Mouse (Mus musculus) G1E (cell line): ENCODE measurements around the gene Adamts10. TPM values are rescaled to one million over a fixed set of nuclear protein-coding genes. Genes with fewer than 3 reads are reported as not detected.

Source experiments
- ATAC-seq: 2 replicates; pipeline ENCODE4 v1.8.0; 2016; ENCODE audit warnings: mild to moderate bottlenecking; ENCODE audit not compliant: insufficient number of reproducible peaks, poor library complexity, low FRiP score, severe bottlenecking; ENCODE audit errors: extremely low read depth
- DNase-seq: peaks from one replicate; pipeline ENCODE4 v3.0.0; 2012; ENCODE audit warnings: low spot score
- H3K27me3 ChIP-seq: 2 replicates; pipeline ENCODE4 v1.6.1; 2012; ENCODE audit warnings: mild to moderate bottlenecking, low read length, inconsistent platforms; ENCODE audit not compliant: insufficient read depth
- H3K36me3 ChIP-seq: replicated peaks from 2 replicates; pipeline ENCODE3; 2012; ENCODE audit warnings: mild to moderate bottlenecking, inconsistent platforms
- H3K4me1 ChIP-seq: 2 replicates; pipeline ENCODE4 v1.6.1; 2012; ENCODE audit warnings: low read depth, low read length, inconsistent platforms, mixed read lengths; ENCODE audit not compliant: insufficient read depth
- H3K4me3 ChIP-seq: 2 replicates; pipeline ENCODE4 v1.5.1; 2012; ENCODE audit warnings: low read depth, mild to moderate bottlenecking, inconsistent platforms, low read length, moderate library complexity, mixed read lengths
- H3K9me3 ChIP-seq: replicated peaks from 2 replicates; pipeline ENCODE4 v1.6.1; 2012; ENCODE audit warnings: inconsistent platforms
- CTCF ChIP-seq: IDR thresholded peaks from 2 replicates; pipeline ENCODE4 v1.5.1; 2012; ENCODE audit warnings: low read depth, low read length, inconsistent platforms, mixed read lengths
- GATA1 ChIP-seq: IDR thresholded peaks from 2 replicates; pipeline ENCODE4 v1.6.1; 2012; ENCODE audit warnings: borderline replicate concordance, low read length, inconsistent platforms, mixed read lengths
- GATA2 ChIP-seq: IDR thresholded peaks from 2 replicates; pipeline ENCODE4 v1.6.1; 2012; ENCODE audit warnings: low read depth, low read length, inconsistent platforms, borderline replicate concordance
- POLR2AphosphoS5 ChIP-seq: IDR thresholded peaks from 2 replicates; pipeline ENCODE4 v1.6.1; 2012; ENCODE audit warnings: low read depth, low read length, inconsistent platforms; ENCODE audit not compliant: insufficient replicate concordance
- TAL1 ChIP-seq: conservative IDR thresholded peaks from 2 replicates; pipeline ENCODE4 v1.6.1; 2012; ENCODE audit warnings: low read depth, low read length, inconsistent platforms, mixed read lengths
- polyA plus RNA-seq: library from polyadenylated mRNA; stranded (reverse); fragments of >175 nt; gene quantifications from 2 replicates; pipeline ENCODE4 v1.2.3, GENCODE M21; 2012
- total RNA-seq, 2 experiments: library from RNA; stranded (forward) in 1 of 2; stranded (reverse) in 1 of 2; fragments of 200-1000 nt in 1 of 2; fragments of >200 nt in 1 of 2; fragmentation: Nextera tagmentation in 1 of 2; gene quantifications; 2 replicates each; pipeline ENCODE4 v1.2.3; 2014 to 2017

Adamts10 gene
- total and polyA plus RNA-seq, 3 experiments = 2.0 to 4.0 (median 3.5) TPM

- Histone ChIP-seq H3K36me3 (peaks cover 8% of the 10 kb centered on the region), H3K4me3 (no peak overlapping the region), H3K27me3 (peaks cover 8% of the 10 kb centered on the region; the same call in 1 of the 2 replicates), H3K4me1 (peaks cover under 1% of the 10 kb centered on the region; the same call in 1 of the 2 replicates), H3K9me3 (no peaks in the 10 kb centered on the region)
- TF ChIP-seq GATA2 = no peak
- ATAC-seq (no peak), DNase-seq (no peak)
Measured at GRCm38 (mm10) chr17:33550388-33550787, 26.4 kb downstream of the Adamts10 start.

GRCm38 (mm10) chr17:33552113-33552512 is 28.1 kb downstream of the Adamts10 start:
- TF ChIP-seq GATA1 (no peak), GATA2 (no peak), POLR2AphosphoS5 (no peak), TAL1 (no peak), CTCF (no peak)
- Histone ChIP-seq H3K4me3 (no peak overlapping the region), H3K9me3 (no peaks in the 10 kb centered on the region), H3K27me3 (peaks cover 10% of the 10 kb centered on the region), H3K4me1 (peaks cover 5% of the 10 kb centered on the region; the same call in 1 of the 2 replicates), H3K36me3 (peaks cover 8% of the 10 kb centered on the region)
- ATAC-seq (no peak), DNase-seq (no peak)

DNA sequence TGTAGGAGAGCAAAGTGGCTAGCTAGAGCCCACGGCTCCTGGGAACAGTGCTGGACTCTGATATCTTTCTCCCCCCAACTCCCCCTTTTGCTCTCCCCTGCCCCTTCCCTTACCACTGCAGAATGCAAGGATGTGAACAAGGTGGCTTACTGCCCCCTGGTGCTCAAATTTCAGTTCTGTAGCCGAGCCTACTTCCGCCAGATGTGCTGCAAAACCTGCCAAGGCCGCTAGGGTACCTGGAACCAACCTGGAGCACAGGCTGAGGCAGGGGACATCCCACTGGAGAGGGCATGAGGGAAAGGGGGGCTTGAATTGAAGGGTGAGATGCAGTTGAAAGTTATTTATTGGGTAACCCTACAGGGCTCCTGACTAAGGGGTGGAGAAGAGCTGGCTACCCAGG is 29.0 kb downstream of the Adamts10 start:
- Histone ChIP-seq H3K4me1 (peaks cover 5% of the 10 kb centered on the region; the same call in 1 of the 2 replicates), H3K4me3 (no peak overlapping the region), H3K9me3 (no peaks in the 10 kb centered on the region), H3K27me3 (peaks cover 15% of the 10 kb centered on the region), H3K36me3 (peaks cover 8% of the 10 kb centered on the region)
- DNase-seq (peak; percentile 36), ATAC-seq (no peak)
- TF ChIP-seq CTCF = peak; percentile 57
- TF ChIP-seq POLR2AphosphoS5 = no peak
- TF ChIP-seq TAL1 = no peak
- TF ChIP-seq GATA1 = no peak

GRCm38 (mm10) chr17:33554536-33554935 is 30.5 kb downstream of the Adamts10 start:
- Histone ChIP-seq H3K4me3 (no peak overlapping the region), H3K4me1 (peaks cover 5% of the 10 kb centered on the region; the same call in 1 of the 2 replicates), H3K9me3 (no peaks in the 10 kb centered on the region), H3K36me3 (peaks cover 3% of the 10 kb centered on the region), H3K27me3 (peaks cover 12% of the 10 kb centered on the region)
- DNase-seq (no peak), ATAC-seq (no peak)
- TF ChIP-seq GATA1 = no peak
- no peak for TF ChIP-seq CTCF
- no peak for TF ChIP-seq TAL1
- no peak for TF ChIP-seq GATA2
- TF ChIP-seq POLR2AphosphoS5 = no peak

DNA sequence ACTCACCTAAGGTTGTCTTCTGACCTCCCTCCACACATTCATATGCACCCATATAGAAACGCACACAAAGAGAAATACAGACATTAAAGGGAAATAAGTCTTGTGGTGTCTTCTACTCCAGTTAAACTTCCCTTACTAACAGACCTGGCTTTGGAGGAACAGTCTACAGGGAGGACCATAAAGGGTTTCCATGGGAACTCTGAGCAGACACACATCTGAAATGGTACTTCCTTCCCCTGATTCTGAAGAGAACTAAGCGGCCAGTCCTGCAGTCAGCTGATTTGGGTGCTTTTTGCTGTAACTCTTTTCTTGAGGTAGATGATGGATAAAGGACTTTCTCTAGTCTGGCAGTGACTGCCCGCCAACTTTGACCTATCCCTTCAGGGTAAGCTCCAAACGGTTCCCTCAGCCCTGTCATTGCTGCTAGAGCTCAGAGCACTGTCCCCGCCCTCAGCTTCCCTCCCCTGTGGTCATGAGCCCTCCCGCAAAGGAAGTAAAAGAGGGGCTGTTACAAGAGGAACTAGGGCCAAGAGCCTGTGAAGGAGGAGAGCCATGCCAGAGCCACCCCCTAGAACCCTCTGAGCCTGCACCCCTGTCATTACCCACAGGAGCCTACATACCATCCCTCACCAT is 31.3 kb downstream of the Adamts10 start, which contains the start of gene Myo1f:
TSS of gene Myo1f (plus strand) at position 485 of the 633 bp plus-strand sequence.
- Histone ChIP-seq H3K36me3 (peaks cover 3% of the 10 kb centered on the region), H3K9me3 (no peaks in the 10 kb centered on the region), H3K4me3 (no peak within 1 kb of the TSS), H3K27me3 (peaks cover 12% of the 10 kb centered on the region), H3K4me1 (peaks cover 5% of the 10 kb centered on the region; the same call in 1 of the 2 replicates)
- TF ChIP-seq CTCF (no peak), TAL1 (no peak), POLR2AphosphoS5 (no peak)
- ATAC-seq = no peak
- no peak for DNase-seq

- Histone ChIP-seq H3K36me3 (no peaks in the 10 kb centered on the region), H3K27me3 (peaks cover 10% of the 10 kb centered on the region), H3K9me3 (no peaks in the 10 kb centered on the region), H3K4me1 (peaks cover 5% of the 10 kb centered on the region; the same call in 1 of the 2 replicates), H3K4me3 (no peak overlapping the region)
- no peak for ATAC-seq
- DNase-seq = no peak
- TF ChIP-seq TAL1 (no peak), POLR2AphosphoS5 (no peak), CTCF (no peak), GATA2 (no peak), GATA1 (no peak)
Measured at GRCm38 (mm10) chr17:33557922-33558321, 33.9 kb downstream of the Adamts10 start.

GRCm38 (mm10) chr17:33563527-33564076 is 39.6 kb downstream of the Adamts10 start:
- Histone ChIP-seq H3K36me3 (no peaks in the 10 kb centered on the region), H3K27me3 (no peaks in the 10 kb centered on the region; the same call in 1 of the 2 replicates), H3K4me3 (no peak overlapping the region), H3K4me1 (no peaks in the 10 kb centered on the region), H3K9me3 (no peaks in the 10 kb centered on the region)
- no peak for DNase-seq
- no peak for TF ChIP-seq CTCF
- TF ChIP-seq GATA2 = no peak
- TF ChIP-seq TAL1 = no peak
- TF ChIP-seq GATA1 = no peak
- TF ChIP-seq POLR2AphosphoS5 = no peak
- ATAC-seq = no peak
